Mouse (Mus musculus) left cerebral cortex, adult 8-10 months (tissue): Measurements from ENCODE around the gene Gna13. TPM values are rescaled to one million over a fixed set of nuclear protein-coding genes. Genes with fewer than 3 reads are reported as not detected.
"Not testable (repeated sequence)": the region's sequence is repeated elsewhere in the genome, so short reads cannot be mapped to it uniquely, and the experiment has no call there.

Source experiments
- DNase-seq, 2 experiments: peaks; one replicate each; pipeline ENCODE4 v3.0.0; 2022; ENCODE audit warnings: low spot score in 2 of 2
- total RNA-seq, 4 experiments: library from RNA; stranded (reverse); gene quantifications; 2 replicates each; pipeline ENCODE4 v1.2.4; 2022

Gene Gna13
- total RNA-seq: 10 to 100 TPM; 51.9 to 58.1 (median 54.0) TPM

DNA sequence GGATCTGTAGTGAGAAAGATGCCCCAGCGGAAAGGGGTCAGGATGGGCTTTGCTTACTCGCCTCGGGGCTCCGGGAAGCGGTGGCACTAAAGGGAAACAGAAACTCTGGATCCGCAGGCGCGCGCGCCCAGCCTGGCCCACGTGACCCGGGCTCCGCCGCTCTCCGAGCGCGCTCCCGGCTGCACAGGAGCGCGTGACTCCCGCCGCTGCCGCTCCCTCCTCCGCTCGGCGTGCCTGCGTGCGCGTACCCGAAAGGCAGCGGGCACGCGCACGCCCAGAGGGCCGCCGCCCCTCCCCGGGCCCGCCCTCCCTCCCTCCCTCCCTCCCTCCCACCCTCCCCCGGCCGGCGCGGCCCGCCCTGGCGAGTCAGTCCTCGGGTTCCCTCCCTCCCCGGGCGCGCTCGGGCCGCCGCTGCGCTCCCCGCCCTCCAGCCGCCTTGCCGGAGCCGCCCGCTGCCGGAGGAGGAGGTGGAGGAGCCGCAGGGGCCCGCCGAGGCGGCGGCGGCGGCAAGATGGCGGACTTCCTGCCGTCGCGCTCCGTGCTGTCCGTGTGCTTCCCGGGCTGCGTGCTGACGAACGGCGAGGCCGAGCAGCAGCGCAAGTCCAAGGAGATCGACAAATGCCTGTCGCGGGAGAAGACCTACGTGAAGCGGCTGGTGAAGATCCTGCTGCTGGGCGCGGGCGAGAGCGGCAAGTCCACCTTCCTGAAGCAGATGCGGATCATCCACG, at the start of gene Gna13:
TSS of gene Gna13 (plus strand) at position 369 of the 728 bp plus-strand sequence.
- DNase-seq: peak; percentile 74 to 89

DNA sequence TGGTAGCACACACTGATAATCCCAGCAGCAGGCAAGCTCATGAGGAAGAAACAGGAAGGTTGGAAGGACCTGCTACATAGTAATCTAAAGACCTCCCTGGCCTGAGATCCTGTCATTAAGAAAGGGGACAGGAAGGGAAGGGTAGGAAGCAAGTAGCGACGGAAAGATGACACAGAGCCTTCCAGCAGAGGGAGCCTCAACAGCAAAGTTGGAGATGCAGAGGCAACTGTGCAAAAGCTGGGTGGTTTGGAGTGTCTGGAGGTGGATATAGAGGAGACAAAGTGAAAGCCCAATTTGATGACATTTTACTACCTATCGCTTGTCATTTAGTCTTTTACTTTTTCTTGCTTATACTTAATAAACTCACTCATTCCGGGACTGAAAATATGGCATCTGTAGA, 45.7 kb upstream of the Gna13 start:
- no peak for DNase-seq

DNA sequence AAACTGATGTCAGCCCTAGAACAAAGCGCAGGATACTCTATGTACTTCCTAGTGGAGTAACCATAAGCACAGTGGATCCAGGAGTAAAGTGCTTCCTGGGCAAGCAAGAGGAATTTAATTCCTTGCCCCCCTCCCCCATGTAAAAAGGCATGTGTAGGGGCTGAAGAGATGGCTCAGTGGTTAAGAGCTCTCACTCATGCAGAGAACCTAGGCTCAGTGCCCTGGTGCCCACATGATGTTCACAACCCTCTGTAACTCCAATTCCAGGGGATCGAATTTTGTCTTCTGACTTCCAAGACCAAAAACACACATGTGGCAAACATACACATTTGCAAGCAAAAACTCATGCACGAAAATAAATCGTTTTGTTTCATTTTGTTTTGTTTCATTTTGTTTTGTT, 43.2 kb upstream of the Gna13 start:
- no peak for DNase-seq

DNA sequence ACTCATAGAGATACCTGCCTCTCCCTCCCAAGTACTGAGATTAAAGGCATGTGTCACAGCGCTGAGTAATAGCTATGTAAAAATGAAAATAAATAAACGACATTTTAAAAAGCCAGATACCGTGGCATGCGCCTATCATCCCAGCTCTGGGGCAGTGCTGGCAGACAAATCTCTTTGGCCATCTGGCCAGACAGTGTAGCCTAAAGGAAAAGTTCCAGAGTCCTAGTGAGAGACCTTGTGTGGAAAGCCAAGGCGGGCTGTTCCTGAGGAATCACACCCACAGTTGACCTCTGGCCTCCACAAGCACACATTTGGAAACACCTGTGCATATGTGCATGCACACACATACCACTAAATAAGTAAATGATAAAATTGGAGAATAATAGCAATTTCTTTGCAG, 42.7 kb upstream of the Gna13 start:
- DNase-seq: no peak

DNA sequence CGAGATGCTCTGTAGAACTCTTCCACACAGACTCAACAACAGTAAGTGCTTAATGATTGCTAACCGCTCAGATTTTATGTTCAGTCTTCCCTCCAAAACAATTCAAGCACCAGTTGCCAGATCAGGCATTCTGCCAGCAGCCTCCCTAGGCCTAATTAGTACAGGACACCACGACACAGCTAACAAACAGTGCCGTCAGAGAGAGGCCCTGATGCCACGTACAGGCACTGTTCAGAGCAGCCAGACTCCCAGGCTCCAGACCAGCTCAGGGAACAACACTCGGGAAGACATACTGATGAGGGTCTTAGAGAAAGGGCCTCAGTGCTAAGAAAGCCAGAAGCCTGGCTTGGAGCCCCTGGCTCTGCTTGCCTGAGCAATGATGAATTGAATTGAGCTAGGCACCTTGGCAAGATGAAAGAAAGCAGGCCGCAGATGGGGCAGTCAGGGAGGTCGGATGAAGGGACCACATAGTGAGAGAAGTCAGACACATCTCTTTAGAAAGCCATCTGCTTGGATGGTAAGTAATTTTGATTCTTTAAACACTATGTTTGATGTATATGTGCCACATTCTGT, 42.2 kb upstream of the Gna13 start:
- peak in 1 of 2 experiments; percentile 63 for DNase-seq

DNA sequence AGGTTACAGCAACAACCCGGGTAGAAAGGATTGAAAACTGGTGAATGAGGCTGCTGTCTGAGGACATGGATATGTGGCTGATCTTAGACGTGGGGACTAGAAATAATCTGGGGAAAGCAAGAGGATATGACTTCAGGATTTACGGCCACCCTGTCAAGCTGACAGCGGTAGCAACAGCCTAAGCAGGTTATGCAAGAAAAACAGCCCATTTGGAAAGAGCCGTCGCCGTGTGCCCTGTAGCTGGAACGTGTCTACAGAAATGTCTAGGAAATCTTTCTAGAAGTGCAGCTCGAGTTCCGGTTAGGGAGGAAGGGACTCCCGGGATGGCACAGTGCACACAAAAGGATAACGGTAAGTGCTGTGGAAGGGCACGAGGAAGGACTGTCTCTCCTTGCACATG, 36.4 kb upstream of the Gna13 start:
- DNase-seq: no peak

DNA sequence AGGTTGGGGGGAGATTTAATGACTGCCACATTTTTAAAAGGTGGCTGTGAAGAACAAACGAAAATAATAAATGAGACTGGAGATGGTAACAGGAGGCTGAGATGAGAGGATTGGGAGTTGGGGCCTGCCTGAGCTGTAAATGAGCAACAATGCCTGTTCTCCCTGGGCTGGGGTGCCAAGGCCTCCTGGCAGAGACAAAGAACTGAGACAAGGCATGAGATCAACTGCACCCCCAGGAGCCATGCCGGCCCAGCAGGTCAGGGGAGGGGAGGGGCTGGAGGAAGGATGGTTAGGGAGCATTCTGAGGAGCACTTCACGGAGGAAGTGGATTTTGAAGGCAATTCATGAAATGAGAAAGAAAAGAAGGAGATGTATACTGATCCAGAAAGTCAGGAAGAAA, 35.2 kb upstream of the Gna13 start:
- DNase-seq: no peak

DNA sequence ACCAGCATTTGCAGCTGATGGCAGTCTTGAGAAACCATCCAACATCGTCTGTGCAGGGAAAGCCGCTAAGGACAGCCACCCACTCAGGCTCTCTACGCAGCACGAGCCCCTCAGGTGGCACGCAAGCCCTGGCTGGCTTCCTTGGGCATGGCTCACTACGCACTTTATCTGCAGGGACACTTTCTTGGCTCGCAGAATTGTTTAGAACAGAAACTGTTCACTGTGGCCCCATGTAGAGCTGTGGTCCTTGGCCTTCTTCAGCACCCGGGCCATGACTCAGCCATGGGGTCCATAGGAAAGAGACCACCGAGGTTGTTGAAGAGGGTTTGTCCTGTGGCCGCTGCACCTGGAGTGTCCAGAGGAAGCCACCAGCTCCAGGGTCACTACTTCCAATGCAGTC, 34.7 kb upstream of the Gna13 start:
- DNase-seq: no peak

DNA sequence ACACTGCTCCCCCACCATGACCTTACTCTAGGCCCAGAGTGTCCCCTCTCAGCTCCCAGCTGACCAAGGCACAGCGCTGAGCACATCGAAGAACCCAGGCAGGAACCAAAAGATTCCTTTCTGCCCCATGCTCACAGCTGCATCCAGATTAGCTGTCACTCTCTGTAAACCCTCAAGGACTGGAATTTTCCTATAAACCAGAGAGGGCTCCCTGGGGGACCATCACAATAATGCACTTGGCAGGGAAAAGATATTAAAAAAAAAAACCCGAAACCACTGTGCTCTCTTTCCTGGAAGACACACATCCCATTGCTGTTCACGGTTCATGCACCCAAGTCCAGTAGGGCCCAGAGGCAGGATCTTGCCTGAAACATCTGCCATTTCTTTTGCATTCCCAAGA, 33.3 kb upstream of the Gna13 start:
- DNase-seq: no peak

DNA sequence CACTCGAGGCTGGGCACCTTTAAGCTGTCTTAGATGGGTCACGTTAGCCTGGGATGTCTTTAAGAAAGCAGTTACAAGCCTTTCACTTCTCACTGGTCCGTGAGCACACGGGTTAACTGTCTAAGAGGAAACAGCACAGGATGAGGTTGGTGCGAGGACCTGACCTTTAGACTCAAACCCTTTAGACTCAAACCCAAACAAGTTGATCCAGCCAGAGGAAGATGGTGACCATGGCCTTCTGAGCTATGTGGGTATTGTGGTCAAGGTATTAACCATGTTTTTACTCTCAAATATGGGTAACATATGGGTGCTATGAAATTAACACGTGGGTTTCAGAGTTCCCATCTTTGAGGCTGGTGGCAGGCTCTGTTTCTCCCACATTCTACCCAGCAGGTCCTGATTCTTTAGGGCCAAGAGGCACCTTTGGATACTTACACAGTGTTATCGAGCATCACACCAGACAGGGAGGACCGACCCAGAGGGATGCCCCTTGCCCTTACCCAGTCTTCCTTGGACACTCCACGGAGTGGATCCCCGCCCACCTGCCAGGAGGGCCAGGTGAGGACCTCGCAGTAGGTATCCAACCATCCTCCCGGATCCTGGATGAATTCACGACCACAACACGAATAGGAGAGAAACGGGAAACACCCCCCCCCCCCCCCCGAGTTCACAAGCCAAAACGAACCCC, 31.8 kb upstream of the Gna13 start:
- no peak for DNase-seq

DNA sequence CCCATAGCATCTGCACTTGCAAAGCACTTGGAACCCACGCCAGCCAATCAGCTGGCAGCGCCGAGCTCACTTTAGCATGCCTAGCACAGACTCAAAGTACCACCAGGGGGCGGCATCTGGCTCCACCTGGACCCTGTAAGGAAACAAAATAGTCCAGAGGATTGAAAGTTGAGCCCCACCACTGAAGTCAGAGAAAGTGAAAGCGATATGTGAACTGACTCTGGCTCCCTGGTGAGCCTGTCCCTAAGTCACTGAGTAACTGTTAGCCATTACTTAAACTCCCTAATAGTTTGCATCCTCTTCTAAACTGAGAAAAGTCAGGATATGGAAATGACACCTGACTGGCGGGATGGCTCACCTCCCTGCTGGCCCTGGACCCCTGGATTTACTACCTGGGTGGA, 31.2 kb upstream of the Gna13 start:
- peak; percentile 65 to 80 for DNase-seq

DNA sequence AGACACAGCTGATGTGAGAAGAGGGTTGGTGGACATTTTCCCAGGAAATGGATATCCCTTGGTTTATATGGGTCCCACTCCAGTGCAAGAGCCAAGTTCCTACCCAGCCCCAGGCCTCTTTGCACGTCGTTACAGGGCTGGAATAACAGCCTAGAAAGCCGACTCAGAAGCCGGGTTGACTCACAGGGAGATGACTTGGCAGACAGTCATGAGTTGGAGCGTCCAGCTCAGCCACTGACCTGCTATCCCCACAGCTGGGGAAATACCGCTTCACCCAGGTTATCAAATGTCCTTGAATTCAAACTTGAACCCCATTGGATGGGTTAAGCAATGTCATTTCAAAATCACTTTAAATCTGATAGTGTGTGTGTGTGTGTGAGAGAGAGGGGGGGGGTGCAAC, 29.9 kb upstream of the Gna13 start:
- DNase-seq: no peak

DNA sequence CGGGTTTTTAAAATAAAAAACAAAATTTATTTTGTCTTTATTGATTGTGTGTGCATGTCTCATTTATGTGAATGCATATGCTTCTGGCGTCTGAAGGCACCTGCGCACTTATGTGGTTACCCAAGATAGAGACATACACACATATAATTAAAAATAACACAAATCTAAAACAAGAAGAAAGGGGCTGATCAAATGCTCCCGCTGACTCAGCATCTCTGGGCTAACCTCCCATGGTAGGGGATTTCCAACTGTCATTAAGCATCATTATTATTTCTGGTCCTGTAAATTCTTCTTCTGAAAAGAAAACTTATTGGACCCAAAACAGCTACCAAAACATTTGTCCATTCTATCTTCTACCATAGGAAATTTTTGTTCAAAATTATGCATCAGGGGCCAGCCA, 27.9 kb upstream of the Gna13 start:
- DNase-seq: no peak

DNA sequence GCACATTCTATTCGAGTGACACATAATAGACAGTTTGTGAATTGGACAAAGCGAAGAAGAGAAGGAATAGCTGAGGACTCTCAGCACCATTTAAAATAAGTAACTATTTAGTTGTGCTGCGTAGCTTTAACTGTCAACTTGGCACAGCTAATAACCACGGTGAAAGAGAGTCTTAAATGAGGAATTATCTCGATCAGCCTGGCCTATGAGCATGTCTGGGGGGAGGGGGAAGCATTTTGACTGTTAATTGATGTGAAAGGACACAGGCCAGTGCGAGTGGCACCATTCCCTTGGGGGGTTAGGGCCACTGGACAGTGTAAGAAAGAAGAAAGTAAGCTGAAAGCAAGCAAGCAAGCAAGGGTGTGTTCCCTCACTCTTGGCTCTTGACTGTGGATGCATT, 26.7 kb upstream of the Gna13 start:
- no peak for DNase-seq

DNA sequence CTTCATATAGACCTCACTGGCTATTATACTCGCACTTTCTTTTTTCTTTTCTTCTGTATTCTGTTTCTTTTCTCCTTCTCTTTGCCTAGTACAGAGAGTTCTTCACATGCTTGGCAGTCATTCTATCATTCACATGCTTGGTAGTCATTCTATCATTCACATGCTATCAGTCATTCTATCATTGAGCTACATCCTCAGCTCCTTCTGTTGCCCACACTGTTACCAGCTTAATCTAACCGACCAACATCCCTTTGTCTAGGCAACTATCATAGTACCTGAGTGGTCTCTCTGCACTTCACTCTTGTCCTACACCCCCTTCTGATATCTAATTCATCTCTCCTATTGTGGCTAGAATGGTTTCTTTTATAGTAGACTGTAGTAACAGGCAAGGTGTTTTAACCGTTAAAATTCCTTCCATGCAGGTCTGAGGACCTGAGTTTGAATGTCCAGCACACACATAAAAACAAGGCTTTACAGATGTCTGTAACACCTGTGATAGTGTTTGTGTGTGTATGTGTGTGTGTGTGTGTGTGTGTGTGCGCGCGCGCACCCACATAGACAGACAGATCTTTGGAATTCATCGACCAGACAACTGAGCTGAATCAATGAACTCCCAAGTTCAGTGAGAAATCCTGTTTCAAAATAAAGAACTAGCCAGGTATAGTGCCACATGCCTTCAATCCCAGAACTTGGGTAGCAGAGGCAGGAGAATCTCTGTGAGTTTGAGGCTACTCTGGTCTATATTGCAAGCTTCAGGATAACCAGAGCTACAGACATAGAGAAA, 23.3 kb upstream of the Gna13 start:
- DNase-seq: no peak

DNA sequence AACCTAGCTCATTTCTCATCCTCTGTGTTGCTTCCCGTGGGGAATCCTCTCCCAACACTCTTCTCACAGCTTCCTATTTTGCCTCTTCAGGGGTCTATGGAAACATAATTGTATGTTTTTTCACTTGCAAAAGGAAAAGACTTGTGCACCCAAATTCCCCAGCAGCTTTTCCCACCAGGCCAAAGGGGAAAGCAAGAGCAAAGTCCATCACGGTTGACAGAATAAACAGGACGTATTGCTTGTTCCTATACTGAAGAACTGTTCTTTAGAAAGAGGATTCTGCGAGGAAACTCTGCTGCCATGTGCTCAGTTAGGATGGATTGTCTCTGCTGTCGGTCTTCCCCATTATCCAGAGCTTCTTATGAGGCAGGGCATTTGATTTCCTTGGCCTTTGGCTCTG, 22.1 kb upstream of the Gna13 start:
- DNase-seq: no peak

DNA sequence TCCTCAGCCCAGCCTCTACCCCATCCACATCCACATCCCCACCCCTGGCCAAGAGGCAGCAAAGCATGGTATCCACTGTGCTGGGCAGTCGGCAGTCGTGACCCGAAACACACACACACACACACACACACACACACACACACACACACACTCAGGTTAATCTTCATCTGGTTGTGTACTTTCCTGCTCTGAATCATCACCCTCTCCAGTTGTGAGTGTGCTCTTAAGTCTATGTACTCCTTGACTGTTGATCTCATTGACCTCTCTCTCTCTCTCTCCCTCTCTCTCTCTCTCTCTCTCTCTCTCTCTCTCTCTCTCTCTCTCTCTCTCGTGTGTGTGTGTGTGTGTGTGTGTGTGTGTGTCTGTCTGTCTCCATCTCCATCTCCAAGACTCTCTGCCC, 20.0 kb upstream of the Gna13 start:
- DNase-seq: not testable (repeated sequence)

DNA sequence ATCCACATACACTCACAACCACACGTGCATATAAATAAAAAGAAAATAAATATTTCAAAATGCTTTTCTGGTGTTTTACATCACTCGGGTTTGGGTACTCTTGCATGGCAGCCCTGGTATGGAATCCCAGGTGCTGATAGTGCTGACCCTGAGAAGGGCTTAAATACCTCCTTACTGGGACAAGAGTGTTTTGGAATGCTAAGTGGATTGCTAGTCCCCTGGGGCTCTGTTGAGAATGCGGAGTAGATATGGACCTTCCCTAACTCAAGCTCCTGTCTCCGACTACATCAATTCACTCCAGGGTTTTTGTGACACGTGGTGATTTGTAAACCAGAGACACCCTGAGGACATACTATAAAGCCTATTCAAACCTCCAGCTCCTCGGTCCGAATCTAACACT, 19.1 kb upstream of the Gna13 start:
- DNase-seq: no peak

DNA sequence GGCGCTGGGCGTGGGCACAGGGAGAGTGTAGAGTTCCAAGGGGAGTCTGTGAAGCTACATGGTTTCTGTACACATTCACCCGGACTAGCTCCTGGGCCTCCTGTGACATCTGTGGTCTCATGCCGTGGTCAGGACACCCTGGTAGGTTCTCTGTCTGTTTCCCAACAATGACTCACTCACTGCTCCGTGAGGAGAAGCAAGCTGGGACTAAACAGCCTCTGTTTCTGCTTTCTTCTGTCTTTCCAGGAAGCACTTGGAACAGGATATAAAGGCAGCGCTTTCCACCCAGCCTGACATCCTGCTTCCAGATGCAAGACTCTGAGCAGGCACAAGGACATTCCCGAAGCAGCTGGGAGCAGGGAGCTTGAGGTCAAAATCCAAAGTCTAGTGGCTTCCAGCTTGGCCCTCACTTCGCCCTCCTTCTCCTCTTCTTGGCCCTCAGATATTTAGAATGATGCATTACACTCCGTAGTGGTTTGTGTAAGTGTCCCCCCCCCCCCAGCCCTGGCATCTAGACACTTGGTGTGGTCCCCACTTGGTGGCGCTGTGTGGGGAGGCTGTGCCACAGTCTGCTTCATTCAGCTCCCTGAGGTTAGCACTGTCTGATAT, 18.5 kb upstream of the Gna13 start:
- no peak for DNase-seq

DNA sequence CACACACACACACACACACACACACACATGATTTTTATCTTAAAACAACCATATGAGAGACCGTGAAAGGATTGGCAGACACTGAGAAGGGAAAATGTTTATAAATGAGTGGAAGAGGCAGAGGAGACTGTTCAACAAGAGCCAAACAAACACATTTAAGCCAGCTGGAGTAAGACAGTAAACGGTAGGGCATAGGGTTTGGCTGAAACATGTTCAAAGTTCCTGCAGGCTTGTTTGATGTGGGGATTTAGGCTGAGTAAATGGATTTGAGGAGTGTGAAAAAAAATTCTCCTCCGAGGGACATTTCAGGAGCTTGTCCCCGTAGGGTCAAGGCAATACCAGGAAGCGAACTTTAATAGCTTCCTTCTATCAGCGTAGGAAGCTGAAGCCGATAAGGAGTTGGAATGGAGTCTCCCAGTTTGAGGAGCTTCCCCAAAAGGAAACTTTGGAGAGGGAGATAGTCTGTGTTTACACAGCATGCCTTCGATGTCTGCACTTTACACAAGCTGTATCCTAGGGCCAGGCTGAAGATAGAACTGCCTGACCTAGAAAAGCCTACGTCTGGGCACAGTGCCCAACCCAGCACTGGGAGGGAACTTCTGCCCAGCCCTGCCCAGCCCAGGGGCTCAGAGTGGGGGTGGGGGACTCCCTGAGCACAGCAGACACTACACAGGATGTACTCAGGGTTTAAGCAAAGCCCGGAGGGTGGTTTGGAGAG, 15.2 kb upstream of the Gna13 start:
- peak in 1 of 2 experiments; percentile 76 for DNase-seq

DNA sequence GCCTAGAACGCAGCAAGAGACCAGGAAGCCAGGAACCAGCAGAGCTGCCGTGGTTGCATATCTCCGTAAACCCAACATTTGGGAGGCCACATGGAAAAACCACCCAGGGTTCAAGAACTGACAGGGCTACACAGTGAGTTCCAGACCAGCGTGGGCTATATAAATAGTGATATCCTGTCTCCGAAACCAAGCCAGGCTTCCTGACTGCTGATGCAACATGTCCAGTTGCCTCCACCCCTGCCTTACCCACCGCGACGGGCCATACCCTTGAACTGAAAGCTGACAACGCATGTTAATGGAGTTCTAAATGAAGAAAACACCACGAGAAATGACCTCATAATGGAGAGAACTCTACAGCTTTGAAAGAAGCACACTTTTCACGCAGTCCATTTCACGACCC, 14.2 kb upstream of the Gna13 start:
- DNase-seq: no peak
